8 mouse cellular contexts compared by ENCODE assay signal in the genomic region with DNA sequence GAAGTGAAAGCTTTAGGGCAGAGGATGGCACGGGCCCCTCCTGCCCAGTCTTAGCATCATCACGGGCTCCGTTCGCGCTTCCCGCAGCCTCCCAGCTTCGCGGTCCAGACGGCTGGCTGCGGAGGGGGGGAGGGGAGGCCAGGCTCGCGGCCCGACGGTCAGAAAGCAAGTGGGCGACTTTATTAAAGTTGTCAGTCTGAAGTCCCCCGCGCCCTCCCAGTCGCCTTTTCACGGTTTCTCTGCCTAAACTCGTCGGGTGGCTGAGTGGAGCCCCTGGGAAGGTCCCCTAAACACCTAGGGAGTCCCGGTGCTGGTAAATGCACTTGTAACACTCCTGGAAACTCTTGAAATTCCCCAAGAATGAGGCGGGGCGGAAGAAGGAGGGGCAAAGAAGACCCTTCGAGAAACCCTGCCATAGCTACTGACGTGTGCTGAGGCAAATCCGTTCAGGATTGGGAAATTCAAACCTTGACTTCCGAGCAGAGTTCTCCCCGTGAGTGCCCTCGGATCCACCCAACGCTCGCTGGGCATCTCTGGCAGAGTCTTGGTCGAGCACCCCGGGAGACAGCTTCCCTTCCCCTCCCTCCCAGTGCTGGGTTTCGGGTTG. TPM values are rescaled to one million over a fixed set of nuclear protein-coding genes. Genes with fewer than 3 reads are reported as not detected.
A peak's percentile ranks its signal among the peaks of the same experiment; 100 is the strongest.
DNase-seq lines count a peak whose midpoint lies in the region; ATAC-seq and TF ChIP-seq lines count a peak whose summit lies in the region.

No protein-coding gene starts in this region.

- H3K9me3 ChIP-seq in intestine, postnatal 0 days (ENCODE audit: control insufficient read depth), result no peaks in the 10 kb centered on the region
- no peaks in the 10 kb centered on the region for H3K9me3 ChIP-seq in liver, embryonic 15.5 days (replicated peaks)

- no peaks in the 10 kb centered on the region for H3K36me3 ChIP-seq in intestine, postnatal 0 days (ENCODE audit: control insufficient read depth, insufficient read depth)
- no peaks in the 10 kb centered on the region for H3K36me3 ChIP-seq in liver, embryonic 15.5 days (replicated peaks)

- peak overlapping the region; percentile 44 for H3K4me3 ChIP-seq in cortical plate, adult 2 months (ENCODE audit: insufficient read depth, low read length)
- peak overlapping the region; percentile 54 for H3K4me3 ChIP-seq in intestine, postnatal 0 days (ENCODE audit: low read depth, low read length)
- peak overlapping the region; percentile 50 for H3K4me3 ChIP-seq in liver, embryonic 15.5 days (replicated peaks)

- peak overlapping the region; percentile 79 for H3K4me2 ChIP-seq in intestine, postnatal 0 days (replicated peaks; ENCODE audit: low read depth)
- peak overlapping the region; percentile 70 for H3K4me2 ChIP-seq in liver, embryonic 15.5 days

- no peak; the same call in 1 of the 2 replicates for ATAC-seq in intestine, postnatal 0 days
- no peak for ATAC-seq in liver, embryonic 15.5 days (ENCODE audit: insufficient read depth)
- ATAC-seq in activated CD4-positive, CD25-positive, alpha-beta regulatory T cell, adult 4 months, result no peak

- peaks cover 6% of the 10 kb centered on the region; the same call in 1 of the 2 replicates for H3K27me3 ChIP-seq in intestine, postnatal 0 days (replicated peaks; ENCODE audit: control insufficient read depth, insufficient read depth, low read length)
- H3K27me3 ChIP-seq in liver, embryonic 15.5 days, result peaks cover 30% of the 10 kb centered on the region

- H3K27ac ChIP-seq in cortical plate, adult 2 months (ENCODE audit: insufficient read depth, low read length), result peak overlapping the region; percentile 78
- H3K27ac ChIP-seq in intestine, postnatal 0 days (ENCODE audit: low read depth, low read length), result peak overlapping the region; percentile 28
- H3K27ac ChIP-seq in liver, embryonic 15.5 days (replicated peaks), result no peak overlapping the region

- peak overlapping the region; percentile 60 for H3K9ac ChIP-seq in intestine, postnatal 0 days (ENCODE audit: low read depth, low read length)
- H3K9ac ChIP-seq in liver, embryonic 15.5 days, result no peak overlapping the region

- H3K4me1 ChIP-seq in cortical plate, adult 2 months (ENCODE audit: control insufficient read depth, insufficient read depth, low read length), result no peaks in the 10 kb centered on the region
- H3K4me1 ChIP-seq in intestine, postnatal 0 days (replicated peaks; ENCODE audit: control insufficient read depth, insufficient read depth, low read length), result no peaks in the 10 kb centered on the region
- H3K4me1 ChIP-seq in liver, embryonic 15.5 days (replicated peaks), result peaks cover 20% of the 10 kb centered on the region

- under 1% methylated on average over 35 of the region's 35 CpGs for WGBS in intestine, postnatal 0 days
- under 1% methylated on average over 35 of the region's 35 CpGs for WGBS in liver, embryonic 15.5 days (ENCODE audit: insufficient replicate concordance)

- TF ChIP-seq POLR2A in cortical plate, adult 2 months (IDR thresholded peaks at IDR 0.05; ENCODE audit: extremely low read depth, insufficient read depth, low read length), result no peak

- peak; percentile 28 for DNase-seq in urinary bladder, adult 2 months (ENCODE audit: low spot score)
- DNase-seq in urinary bladder, adult 18-20 months (ENCODE audit: low spot score in 2 of 2), result no peak
- DNase-seq in heart, adult 11 months, result peak; percentile 97
- DNase-seq in neural tube, embryonic 10.5 days (ENCODE audit: extremely low spot score, low spot score), result peak; percentile 75

- no peak for TF ChIP-seq CTCF in cortical plate, adult 2 months (IDR thresholded peaks at IDR 0.05; ENCODE audit: extremely low read depth, insufficient read depth, low read length)
- no peak for TF ChIP-seq CTCF in intestine, postnatal 0 days (IDR thresholded peaks at IDR 0.05; ENCODE audit: low read depth)

RNA-seq across cellular contexts. Expression of a gene that starts 1.6 kb away (rescaled TPM):
- polyA plus RNA-seq in urinary bladder, adult 2 months (2012; rRNA removed), result 11.1 and 16.2 TPM in 2 replicates
- 80.5 and 83.2 TPM in 2 replicates for polyA plus RNA-seq in cortical plate, adult 2 months (2012; rRNA removed)
- polyA plus RNA-seq in intestine, postnatal 0 days (2015; fragmentation: Nextera tagmentation; extraction: Ambion mirVana), result 30.6 and 32.0 TPM in 2 replicates
- 4.3 TPM in 2 replicates for polyA plus RNA-seq in liver, embryonic 15.5 days (2015; fragmentation: Nextera tagmentation; extraction: Ambion mirVana)
- polyA plus RNA-seq in activated CD4-positive, CD25-positive, alpha-beta regulatory T cell, adult 4 months (2017; shearing (Covaris generic)), result under 1 TPM in 1 of 2 experiments, not detected in 1; 0.21 TPM

Comparison
In these comparisons a context has a peak if more than half of its experiments do, and no peak if none do; other contexts are left out.
1. DNase-seq: peak in urinary bladder, adult 2 months (single experiment), heart, adult 11 months (single experiment) and neural tube, embryonic 10.5 days (single experiment); none in urinary bladder, adult 18-20 months (0 of 2).
2. Peak in every context shown above with its lines, with median percentiles within 50 percentile points of each other: H3K4me3 ChIP-seq.